Mouse (Mus musculus): ENCODE results near the gene Usf3. TPM values are rescaled to one million over a fixed set of nuclear protein-coding genes. Genes with fewer than 3 reads are reported as not detected.
A peak's percentile ranks its signal among the peaks of the same experiment; 100 is the strongest.

Usf3 gene
- total and polyA plus RNA-seq, 3 experiments = 5.9 to 21.2 (median 16.5) TPM

DNA sequence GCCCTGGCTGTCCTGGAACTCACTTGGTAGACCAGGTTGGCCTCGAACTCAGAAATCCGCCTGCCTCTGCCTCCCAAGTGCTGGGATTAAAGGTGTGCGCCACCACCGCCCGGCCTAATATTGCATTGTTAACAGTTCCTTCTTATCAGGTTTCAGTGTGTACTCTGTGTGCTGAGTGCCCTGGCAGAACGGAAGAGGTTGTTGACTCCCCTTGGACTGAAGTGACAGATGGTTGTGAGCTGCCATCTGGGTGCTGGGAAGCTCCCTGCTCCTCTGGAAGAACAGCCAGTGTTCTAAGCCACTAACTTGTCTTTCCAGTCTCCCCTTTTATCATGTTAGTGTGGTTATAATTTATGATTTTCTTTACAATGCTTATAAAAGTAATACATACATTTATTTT is 31.3 kb downstream of the Usf3 start:
- Histone ChIP-seq H3K79me2 (replicated peaks; ENCODE audit: control insufficient read depth, insufficient read depth, low read length) (no peaks in the 10 kb centered on the region), H3K27me3 (ENCODE audit: control insufficient read depth, insufficient read depth, low read length) (no peaks in the 10 kb centered on the region), H3K4me1 (ENCODE audit: control insufficient read depth, insufficient read depth, low read length) (no peaks in the 10 kb centered on the region), H3K9ac (ENCODE audit: low read depth, low read length) (no peak overlapping the region), H3K4me3 (no peak overlapping the region), H3K27ac (no peak overlapping the region), H3K36me3 (ENCODE audit: control insufficient read depth, insufficient read depth, low read length) (no peaks in the 10 kb centered on the region)
- DNase-seq = no peak
- intact Hi-C loops (cut with DNase I) = no loop called here
- TF ChIP-seq CTCF (IDR thresholded peaks at IDR 0.05) = no peak
- 76% methylated on average over 6 of the region's 6 CpGs for WGBS

DNA sequence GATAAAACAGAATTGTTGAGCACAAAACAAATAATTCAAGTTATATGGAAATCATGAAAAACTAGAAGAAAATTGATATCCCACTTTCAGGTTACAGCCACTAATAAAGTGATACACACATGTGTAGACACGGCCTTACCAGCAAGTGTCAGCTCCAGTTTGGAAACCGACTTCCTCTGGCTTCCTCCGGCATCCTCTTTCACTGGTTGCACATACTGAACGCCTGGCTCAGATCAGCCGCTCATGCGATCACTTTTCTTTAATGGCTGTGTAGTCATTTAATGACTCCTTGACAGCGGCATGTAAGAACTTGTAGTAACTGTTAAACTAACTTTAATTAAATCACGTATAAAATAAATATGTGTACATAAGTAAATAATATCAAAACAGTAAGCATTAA is 32.9 kb downstream of the Usf3 start:
- no peak overlapping the region for H3K4me3 ChIP-seq
- no peaks in the 10 kb centered on the region for H3K79me2 ChIP-seq (replicated peaks; ENCODE audit: control insufficient read depth, insufficient read depth, low read length)
- WGBS = 88% methylated on average over 8 of the region's 8 CpGs
- H3K9ac ChIP-seq (ENCODE audit: low read depth, low read length) = no peak overlapping the region
- H3K27me3 ChIP-seq (ENCODE audit: control insufficient read depth, insufficient read depth, low read length) = no peaks in the 10 kb centered on the region
- no peak for TF ChIP-seq POLR2A (IDR thresholded peaks at IDR 0.05; ENCODE audit: insufficient read depth, low read depth, low read length)
- no peak for TF ChIP-seq CTCF (IDR thresholded peaks at IDR 0.05)
- no peak for TF ChIP-seq EP300 (IDR thresholded peaks at IDR 0.05; ENCODE audit: insufficient read depth, low read depth, low read length)
- no peaks in the 10 kb centered on the region for H3K4me1 ChIP-seq (ENCODE audit: control insufficient read depth, insufficient read depth, low read length)
- no peak overlapping the region for H3K27ac ChIP-seq
- DNase-seq = no peak
- H3K36me3 ChIP-seq (ENCODE audit: control insufficient read depth, insufficient read depth, low read length) = no peaks in the 10 kb centered on the region
- intact Hi-C loops (cut with DNase I) = no loop called here

DNA sequence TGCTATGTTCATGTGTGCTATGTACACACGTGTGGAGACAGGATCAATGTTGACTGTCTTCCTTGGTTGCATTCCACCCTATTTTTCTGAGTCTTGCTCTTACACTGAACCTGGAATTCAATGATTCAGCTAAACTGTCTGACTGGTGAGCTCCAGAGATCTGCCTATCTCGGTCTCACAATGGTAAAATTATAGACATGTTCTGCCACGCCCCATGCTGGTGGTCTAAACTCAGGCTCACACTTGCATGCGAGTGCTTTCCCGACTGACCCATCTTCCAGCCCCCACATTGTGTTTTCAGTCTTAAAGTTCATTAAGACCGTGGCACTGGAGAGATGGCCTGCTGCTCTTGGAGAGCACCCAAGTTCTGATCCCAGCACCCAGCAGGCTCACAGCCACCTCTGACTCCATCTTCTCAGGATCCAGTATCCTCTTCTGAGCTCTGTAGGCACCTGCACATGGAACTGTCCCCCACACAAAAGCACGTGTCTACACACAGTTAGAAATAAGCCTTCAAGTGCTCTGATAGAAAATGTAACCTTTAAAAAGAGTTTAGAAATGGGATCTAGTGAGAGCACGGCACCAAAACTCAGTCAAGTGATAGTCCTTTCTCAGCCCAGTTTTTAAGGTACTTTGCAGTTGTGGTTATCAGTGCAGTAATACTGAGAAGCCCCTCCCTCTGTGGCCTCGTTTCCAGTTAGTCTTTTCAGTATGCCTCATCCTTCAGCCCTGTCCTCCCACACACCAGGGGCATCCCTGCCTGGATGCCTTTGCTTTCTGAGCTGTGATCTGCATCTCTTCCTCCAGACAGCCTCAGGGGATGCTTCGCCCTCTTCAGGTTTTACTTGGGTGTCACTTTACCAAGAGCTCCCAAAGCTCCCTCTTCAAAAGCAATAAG is 37.4 kb downstream of the Usf3 start:
- H3K27me3 ChIP-seq (ENCODE audit: control insufficient read depth, insufficient read depth, low read length) = no peaks in the 10 kb centered on the region
- WGBS = 73% methylated on average over 10 of the region's 10 CpGs
- H3K4me1 ChIP-seq (ENCODE audit: control insufficient read depth, insufficient read depth, low read length) = no peaks in the 10 kb centered on the region
- TF ChIP-seq EP300 (IDR thresholded peaks at IDR 0.05; ENCODE audit: insufficient read depth, low read depth, low read length) (no peak), POLR2A (IDR thresholded peaks at IDR 0.05; ENCODE audit: insufficient read depth, low read depth, low read length) (no peak), CTCF (IDR thresholded peaks at IDR 0.05) (no peak)
- H3K79me2 ChIP-seq (replicated peaks; ENCODE audit: control insufficient read depth, insufficient read depth, low read length) = no peaks in the 10 kb centered on the region
- H3K27ac ChIP-seq = no peak overlapping the region
- intact Hi-C loops (cut with DNase I) = no loop called here
- peaks cover 4% of the 10 kb centered on the region; the same call in 1 of the 2 replicates for H3K36me3 ChIP-seq (ENCODE audit: control insufficient read depth, insufficient read depth, low read length)
- H3K9ac ChIP-seq (ENCODE audit: low read depth, low read length) = no peak overlapping the region
- no peak overlapping the region for H3K4me3 ChIP-seq
- no peak for DNase-seq

DNA sequence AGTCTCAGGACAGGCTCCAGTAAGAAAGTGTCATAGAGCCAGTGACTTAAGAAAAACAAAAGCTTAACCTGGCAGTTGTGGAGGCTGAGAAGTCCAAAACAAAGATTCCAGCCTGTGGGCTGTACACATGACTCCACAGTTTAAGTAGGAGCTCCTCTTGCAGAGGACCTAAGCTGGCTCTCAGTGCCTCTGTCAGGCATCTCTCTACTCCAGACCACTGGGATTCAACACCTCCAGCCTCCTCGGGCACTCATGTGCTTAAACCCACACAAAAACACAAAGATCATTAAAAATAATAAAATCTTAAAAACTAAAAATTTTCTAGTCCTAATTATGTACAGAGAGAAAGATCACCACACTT is 38.0 kb downstream of the Usf3 start:
- no peaks in the 10 kb centered on the region for H3K79me2 ChIP-seq (replicated peaks; ENCODE audit: control insufficient read depth, insufficient read depth, low read length)
- no peaks in the 10 kb centered on the region for H3K4me1 ChIP-seq (ENCODE audit: control insufficient read depth, insufficient read depth, low read length)
- H3K4me3 ChIP-seq = no peak overlapping the region
- intact Hi-C loops (cut with DNase I) = no loop called here
- H3K27ac ChIP-seq = no peak overlapping the region
- DNase-seq = no peak
- H3K36me3 ChIP-seq (ENCODE audit: control insufficient read depth, insufficient read depth, low read length) = peaks cover 4% of the 10 kb centered on the region; the same call in 1 of the 2 replicates
- 87% methylated on average over 1 of the region's 1 CpGs for WGBS
- no peak overlapping the region for H3K9ac ChIP-seq (ENCODE audit: low read depth, low read length)
- no peaks in the 10 kb centered on the region for H3K27me3 ChIP-seq (ENCODE audit: control insufficient read depth, insufficient read depth, low read length)
- TF ChIP-seq POLR2A (IDR thresholded peaks at IDR 0.05; ENCODE audit: insufficient read depth, low read depth, low read length) (no peak), EP300 (IDR thresholded peaks at IDR 0.05; ENCODE audit: insufficient read depth, low read depth, low read length) (no peak), CTCF (IDR thresholded peaks at IDR 0.05) (no peak)

DNA sequence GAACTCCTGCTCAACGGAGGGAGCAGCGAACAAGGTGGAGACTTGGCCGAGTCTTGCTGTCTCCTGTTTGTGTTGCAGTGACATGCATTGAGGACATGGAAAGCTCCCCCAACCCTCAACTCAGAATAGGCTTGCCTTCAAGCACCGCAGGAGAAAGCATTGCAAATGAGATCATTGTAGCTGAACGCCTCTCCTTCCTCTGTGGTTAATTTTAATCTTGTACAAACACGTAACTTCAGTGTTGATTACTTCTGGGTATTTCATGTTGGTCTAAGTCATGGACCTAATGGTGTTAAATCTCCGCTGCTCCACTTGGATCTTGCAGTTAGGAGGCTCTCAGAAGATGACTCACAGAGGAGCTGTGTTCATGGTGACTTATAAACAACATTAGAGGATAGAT is 39.7 kb downstream of the Usf3 start:
- Histone ChIP-seq H3K36me3 (ENCODE audit: control insufficient read depth, insufficient read depth, low read length) (peaks cover 8% of the 10 kb centered on the region; the same call in 1 of the 2 replicates), H3K79me2 (replicated peaks; ENCODE audit: control insufficient read depth, insufficient read depth, low read length) (no peaks in the 10 kb centered on the region), H3K4me3 (no peak overlapping the region), H3K27ac (no peak overlapping the region), H3K4me1 (ENCODE audit: control insufficient read depth, insufficient read depth, low read length) (peaks cover 2% of the 10 kb centered on the region; the same call in 1 of the 2 replicates), H3K27me3 (ENCODE audit: control insufficient read depth, insufficient read depth, low read length) (no peaks in the 10 kb centered on the region), H3K9ac (ENCODE audit: low read depth, low read length) (no peak overlapping the region)
- TF ChIP-seq EP300 (IDR thresholded peaks at IDR 0.05; ENCODE audit: insufficient read depth, low read depth, low read length) (no peak), POLR2A (IDR thresholded peaks at IDR 0.05; ENCODE audit: insufficient read depth, low read depth, low read length) (no peak), CTCF (IDR thresholded peaks at IDR 0.05) (no peak)
- intact Hi-C loops (cut with DNase I) = no loop called here
- 88% methylated on average over 7 of the region's 7 CpGs for WGBS
- no peak for DNase-seq

DNA sequence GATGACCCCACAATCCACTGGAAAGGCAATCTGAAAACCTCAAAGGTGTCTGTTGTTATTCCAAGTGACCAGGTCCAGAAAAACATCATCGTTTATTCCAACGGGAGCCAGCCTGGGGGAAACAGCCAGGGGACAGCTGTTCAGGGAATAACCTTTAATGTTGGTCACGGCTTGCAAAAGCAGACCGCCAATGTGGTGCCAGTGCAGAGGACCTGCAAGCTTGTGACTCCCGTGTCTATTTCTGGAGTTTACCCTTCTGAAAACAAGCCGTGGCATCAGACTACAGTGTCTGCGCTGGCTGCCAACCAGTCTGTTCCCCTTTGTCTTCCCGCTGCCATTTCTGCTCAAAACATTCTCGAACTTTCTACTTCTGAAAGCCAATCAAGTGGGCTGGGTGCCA is 42.5 kb downstream of the Usf3 start:
- 71% methylated on average over 9 of the region's 9 CpGs for WGBS
- Histone ChIP-seq H3K4me3 (no peak overlapping the region), H3K9ac (ENCODE audit: low read depth, low read length) (no peak overlapping the region), H3K27ac (peak overlapping the region; percentile 84), H3K36me3 (ENCODE audit: control insufficient read depth, insufficient read depth, low read length) (peaks cover 10% of the 10 kb centered on the region; the same call in 1 of the 2 replicates), H3K79me2 (replicated peaks; ENCODE audit: control insufficient read depth, insufficient read depth, low read length) (no peaks in the 10 kb centered on the region), H3K4me1 (ENCODE audit: control insufficient read depth, insufficient read depth, low read length) (peaks cover 2% of the 10 kb centered on the region; the same call in 1 of the 2 replicates), H3K27me3 (ENCODE audit: control insufficient read depth, insufficient read depth, low read length) (no peaks in the 10 kb centered on the region)
- intact Hi-C loops (cut with DNase I) = no loop called here
- DNase-seq = peak; percentile 32 to 66
- peak; percentile 32; the same call in 1 of the 2 replicates for TF ChIP-seq POLR2A (IDR thresholded peaks at IDR 0.05; ENCODE audit: insufficient read depth, low read depth, low read length)
- TF ChIP-seq CTCF (IDR thresholded peaks at IDR 0.05) = no peak
- peak; percentile 64; the same call in 1 of the 2 replicates for TF ChIP-seq EP300 (IDR thresholded peaks at IDR 0.05; ENCODE audit: insufficient read depth, low read depth, low read length)

Measured in heart, adult 2 months (tissue).